Mouse (Mus musculus) CH12.LX (cell line): ENCODE data around the gene Gm21750. TPM values are rescaled to one million over a fixed set of nuclear protein-coding genes. Genes with fewer than 3 reads are reported as not detected.

ENCODE experiments used
- DNase-seq: peaks from one replicate; pipeline ENCODE4 v3.0.0-alpha.2; 2013; ENCODE audit errors: extremely low read depth
- H3K27ac ChIP-seq: 2 replicates; pipeline ENCODE4 v1.5.1; 2012; ENCODE audit warnings: low read depth, mild to moderate bottlenecking, control low read depth, moderate library complexity; ENCODE audit not compliant: insufficient read depth
- H3K27me3 ChIP-seq: replicated peaks from 2 replicates; pipeline ENCODE3; 2012; ENCODE audit warnings: inconsistent platforms
- H3K36me3 ChIP-seq, 2 experiments: replicated peaks in 1 of 2; 2 replicates each; pipeline versions ENCODE3 to v1.6.1; 2012; ENCODE audit warnings: inconsistent platforms in 1 of 2, low read length in 1 of 2, mild to moderate bottlenecking in 1 of 2, mixed read lengths in 1 of 2, moderate library complexity in 1 of 2; ENCODE audit not compliant: control insufficient read depth in 1 of 2, insufficient read depth in 1 of 2
- H3K4me1 ChIP-seq, 2 experiments: 2 replicates each; pipeline ENCODE4 v1.6.1; 2012; ENCODE audit warnings: inconsistent platforms in 1 of 2, moderate library complexity in 1 of 2; ENCODE audit not compliant: insufficient read depth in 2 of 2, control insufficient read depth in 1 of 2
- H3K4me2 ChIP-seq: 2 replicates; pipeline ENCODE4 v1.6.1; 2012; ENCODE audit warnings: low read depth, mild to moderate bottlenecking, control low read depth; ENCODE audit not compliant: poor library complexity, insufficient read depth, severe bottlenecking
- H3K4me3 ChIP-seq, 3 experiments: fragments of 150-350 bp in 1 of 3; sonication (generic) in 1 of 3; replicated peaks in 1 of 3; 2 replicates each; pipeline versions ENCODE3 to v1.5.1; 2011 to 2012; ENCODE audit warnings: low read depth in 2 of 3, low read length in 2 of 3, mild to moderate bottlenecking in 2 of 3, moderate library complexity in 2 of 3, control low read depth in 1 of 3, improper control_type of control experiment in 1 of 3, inconsistent platforms in 1 of 3, mixed read lengths in 1 of 3; ENCODE audit not compliant: poor library complexity in 1 of 3
- H3K79me2 ChIP-seq: replicated peaks from 2 replicates; pipeline ENCODE4 v1.6.1; 2012; ENCODE audit warnings: mild to moderate bottlenecking, moderate library complexity; ENCODE audit not compliant: control insufficient read depth, poor library complexity, insufficient read depth, severe bottlenecking; ENCODE audit errors: extremely low read depth
- H3K9ac ChIP-seq: 2 replicates; pipeline ENCODE4 v1.6.1; 2012; ENCODE audit warnings: low read depth, mild to moderate bottlenecking, control low read depth, moderate library complexity; ENCODE audit not compliant: insufficient read depth
- H3K9me3 ChIP-seq: replicated peaks from 2 replicates; pipeline ENCODE3; 2012; ENCODE audit warnings: low read length, inconsistent platforms, mixed read lengths
- BHLHE40 ChIP-seq: IDR thresholded peaks from 2 replicates; pipeline ENCODE4 v1.6.1; 2011; ENCODE audit warnings: mild to moderate bottlenecking, low read depth, low read length, improper control_type of control experiment
- CHD2 ChIP-seq: IDR thresholded peaks from 2 replicates; pipeline ENCODE4 v1.6.1; 2011; ENCODE audit warnings: low read length, improper control_type of control experiment
- CTCF ChIP-seq, 2 experiments: IDR thresholded peaks in 1 of 2; conservative IDR thresholded peaks in 1 of 2; 2 replicates each; pipeline ENCODE4 v1.5.1; 2011 to 2012; ENCODE audit warnings: low read depth in 2 of 2, low read length in 2 of 2, improper control_type of control experiment in 1 of 2, inconsistent platforms in 1 of 2, mild to moderate bottlenecking in 1 of 2, moderate library complexity in 1 of 2
- EP300 ChIP-seq: IDR thresholded peaks from 2 replicates; pipeline ENCODE4 v1.6.1; 2011; ENCODE audit warnings: low read length, improper control_type of control experiment
- JUN ChIP-seq: IDR thresholded peaks from 2 replicates; pipeline ENCODE4 v1.6.1; 2011; ENCODE audit warnings: low read depth, mild to moderate bottlenecking, low read length, improper control_type of control experiment, moderate library complexity; ENCODE audit not compliant: insufficient read depth
- KAT2A ChIP-seq: IDR thresholded peaks from 2 replicates; pipeline ENCODE4 v1.6.1; 2012; ENCODE audit warnings: low read length, improper control_type of control experiment, inconsistent platforms; ENCODE audit not compliant: insufficient replicate concordance
- MAFK ChIP-seq: IDR thresholded peaks from 2 replicates; pipeline ENCODE4 v1.6.1; 2011; ENCODE audit warnings: low read length, improper control_type of control experiment; ENCODE audit not compliant: insufficient replicate concordance
- MEF2A ChIP-seq: IDR thresholded peaks from 2 replicates; pipeline ENCODE4 v1.6.1; 2014; ENCODE audit warnings: low read depth, mild to moderate bottlenecking, inconsistent platforms, low read length, improper control_type of control experiment, borderline replicate concordance
- PAX5 ChIP-seq: IDR thresholded peaks from 2 replicates; pipeline ENCODE4 v1.6.1; 2012; ENCODE audit warnings: low read length, inconsistent platforms, mixed read lengths
- POLR2A ChIP-seq: IDR thresholded peaks from 2 replicates; pipeline ENCODE4 v1.6.1; 2011; ENCODE audit warnings: low read depth, mild to moderate bottlenecking, improper control_type of control experiment, low read length
- POLR2AphosphoS2 ChIP-seq: IDR thresholded peaks from 2 replicates; pipeline ENCODE4 v1.6.1; 2011; ENCODE audit warnings: low read depth, low read length, improper control_type of control experiment
- RAD21 ChIP-seq: IDR thresholded peaks from 2 replicates; pipeline ENCODE4 v1.6.1; 2011; ENCODE audit warnings: low read depth, mild to moderate bottlenecking, low read length, improper control_type of control experiment, moderate library complexity
- SIN3A ChIP-seq: IDR thresholded peaks from 2 replicates; pipeline ENCODE4 v1.6.1; 2012; ENCODE audit warnings: low read length, improper control_type of control experiment, inconsistent platforms
- SMC3 ChIP-seq: IDR thresholded peaks from 2 replicates; pipeline ENCODE4 v1.6.1; 2011; ENCODE audit warnings: low read depth, low read length, improper control_type of control experiment
- TBP ChIP-seq: conservative IDR thresholded peaks from 2 replicates; pipeline ENCODE4 v1.6.1; 2011; ENCODE audit warnings: low read depth, low read length, improper control_type of control experiment
- USF1 ChIP-seq: IDR thresholded peaks from 2 replicates; pipeline ENCODE4 v1.6.1; 2014; ENCODE audit warnings: low read depth, mild to moderate bottlenecking, inconsistent platforms, low read length, improper control_type of control experiment
- ZMIZ1 ChIP-seq: IDR thresholded peaks from 2 replicates; pipeline ENCODE4 v1.6.1; 2012; ENCODE audit warnings: low read depth, mild to moderate bottlenecking, inconsistent platforms, low read length, improper control_type of control experiment
- ZNF384 ChIP-seq: IDR thresholded peaks from 2 replicates; pipeline ENCODE4 v1.6.1; 2012; ENCODE audit warnings: low read depth, low read length, improper control_type of control experiment, inconsistent platforms
- dilution Hi-C: fragments of 300-500 bp; cut with MboI; formaldehyde crosslinking; loops from 2 replicates; pipeline ENCODE4 v1.14.3; 2020; ENCODE audit warnings: low sequenced_read_pairs; ENCODE audit not compliant: extremely low pct_unique_long_range_greater_than_20kb, extremely low pct_ligation_motif_present
- in situ Hi-C: fragments of 300-500 bp; cut with MboI; formaldehyde crosslinking; loops from 3 replicates; pipeline ENCODE4 v1.14.3; 2019; ENCODE audit warnings: low sequenced_read_pairs, low pct_ligation_motif_present, low pct_unique_long_range_greater_than_20kb, mixed read lengths
- polyA plus RNA-seq: library from polyadenylated mRNA; unstranded; fragments of >175 nt; gene quantifications from 2 replicates; pipeline ENCODE4 v1.2.1, GENCODE M21; 2012; ENCODE audit warnings: low read depth; ENCODE audit not compliant: insufficient read length
- total RNA-seq, 2 experiments: library from RNA; depleted of rRNA; stranded (reverse); fragments of 300-350 nt in 1 of 2; fragments of >200 nt in 1 of 2; gene quantifications; 2 replicates each; pipeline ENCODE4 v1.2.3; 2012 to 2014

Gene Gm21750
- total and polyA plus RNA-seq, 3 experiments: not detected

DNA sequence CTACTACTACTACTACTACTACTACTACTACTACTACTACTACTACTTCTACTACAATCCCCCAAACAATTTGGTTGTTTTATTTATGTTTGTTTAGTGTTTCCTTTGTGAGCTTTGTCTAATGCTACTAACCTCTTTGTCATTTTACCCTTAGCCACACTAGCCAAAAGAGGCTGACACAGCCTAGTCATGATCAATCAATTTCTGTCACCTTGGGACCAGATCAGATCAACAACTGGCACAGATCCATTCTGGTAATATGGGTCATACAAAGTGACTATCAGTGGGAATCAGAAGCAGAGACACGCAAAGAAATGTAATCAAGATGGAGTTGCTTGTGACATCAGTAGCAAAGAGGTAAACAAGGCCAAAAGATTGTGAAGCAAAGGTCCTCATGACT, 38.0 kb upstream of the Gm21750 start (continued):
- TF ChIP-seq KAT2A: no peak

- H3K27me3 ChIP-seq: no peaks in the 10 kb centered on the region
- H3K36me3 ChIP-seq: no peaks in the 10 kb centered on the region
- in situ Hi-C loops: no loop called here
- H3K4me2 ChIP-seq: no peak overlapping the region
- H3K9ac ChIP-seq: no peak overlapping the region
- no peaks in the 10 kb centered on the region for H3K79me2 ChIP-seq
- H3K4me1 ChIP-seq: no peaks in the 10 kb centered on the region
- TF ChIP-seq MAFK (no peak), RAD21 (peak; percentile 51), CHD2 (no peak), CTCF (conservative IDR thresholded peaks at IDR 0.05 in 1 of 2, IDR thresholded peaks at IDR 0.05 in 1 of 2; ENCODE audit: low read depth in 2 of 2, low read length in 2 of 2) (peak in 1 of 2 experiments; percentile 41; a peak in 2 of 4 replicates), USF1 (no peak), SIN3A (no peak), ZMIZ1 (no peak), ZNF384 (no peak)
- H3K27ac ChIP-seq: no peak overlapping the region
- H3K9me3 ChIP-seq: no peaks in the 10 kb centered on the region
- H3K4me3 ChIP-seq: no peak overlapping the region
- DNase-seq: peak; percentile 16
- dilution Hi-C loops: no loop called here
Observed at GRCm38 (mm10) chr14:73625469-73625868, 35.6 kb upstream of the Gm21750 start.

- TF ChIP-seq SIN3A: no peak
- TF ChIP-seq CHD2: no peak
- TF ChIP-seq MEF2A: no peak
- no peak for TF ChIP-seq POLR2A
- H3K27me3 ChIP-seq: no peaks in the 10 kb centered on the region
- no peak overlapping the region for H3K4me3 ChIP-seq
- no peak overlapping the region for H3K27ac ChIP-seq
- no peaks in the 10 kb centered on the region for H3K9me3 ChIP-seq
- H3K36me3 ChIP-seq: no peaks in the 10 kb centered on the region
- dilution Hi-C loops (no loop called here), in situ Hi-C loops (no loop called here)
- no peak for DNase-seq
- H3K4me1 ChIP-seq: no peaks in the 10 kb centered on the region
- no peak overlapping the region for H3K9ac ChIP-seq
- H3K79me2 ChIP-seq: no peaks in the 10 kb centered on the region
- no peak overlapping the region for H3K4me2 ChIP-seq
Observed at GRCm38 (mm10) chr14:73631511-73631910, 29.5 kb upstream of the Gm21750 start.

DNA sequence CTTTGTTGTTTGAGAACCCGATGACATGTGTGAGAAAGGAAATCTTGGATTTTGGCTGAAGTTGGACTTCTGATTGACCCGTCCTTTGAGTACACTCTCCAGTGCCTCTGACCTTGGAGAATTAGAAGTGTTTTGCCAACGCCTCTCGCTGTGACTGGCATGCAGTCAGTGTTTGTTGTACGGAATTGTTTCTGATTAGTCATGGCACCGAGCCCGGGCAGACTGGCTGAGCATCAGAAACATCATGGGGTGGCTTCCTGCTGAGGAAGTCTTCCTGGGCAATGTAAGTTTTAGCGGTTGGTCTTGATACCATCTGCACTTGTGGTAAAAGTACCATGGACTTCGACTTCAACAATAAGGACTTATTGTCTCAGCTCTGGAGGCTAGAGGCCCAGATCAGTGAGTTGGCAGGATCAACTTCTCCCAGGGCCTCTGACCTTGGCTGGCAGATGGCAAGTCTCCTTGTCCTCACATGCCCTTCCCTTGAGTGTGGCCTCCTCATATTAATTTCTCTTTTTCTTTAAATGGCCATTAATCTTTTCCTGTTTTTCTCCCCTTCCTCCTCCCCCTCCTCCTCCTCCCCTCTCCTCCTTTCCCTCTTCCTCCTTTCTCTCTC, 28.3 kb upstream of the Gm21750 start:
- no peak overlapping the region for H3K4me3 ChIP-seq
- dilution Hi-C loops: no loop called here
- no peaks in the 10 kb centered on the region; a peak in 1 of 4 replicates for H3K4me1 ChIP-seq
- no peak for DNase-seq
- TF ChIP-seq USF1 (no peak), BHLHE40 (no peak), CTCF (conservative IDR thresholded peaks at IDR 0.05 in 1 of 2, IDR thresholded peaks at IDR 0.05 in 1 of 2; ENCODE audit: low read depth in 2 of 2, low read length in 2 of 2) (no peak), PAX5 (no peak), TBP (no peak), SMC3 (no peak), EP300 (no peak), RAD21 (no peak), POLR2AphosphoS2 (no peak), JUN (no peak), MEF2A (no peak)
- no peaks in the 10 kb centered on the region for H3K27me3 ChIP-seq
- H3K36me3 ChIP-seq: no peaks in the 10 kb centered on the region
- in situ Hi-C loops: no loop called here
- H3K9ac ChIP-seq: no peak overlapping the region
- no peak overlapping the region for H3K4me2 ChIP-seq
- no peaks in the 10 kb centered on the region for H3K79me2 ChIP-seq
- no peak overlapping the region for H3K27ac ChIP-seq
- no peaks in the 10 kb centered on the region for H3K9me3 ChIP-seq
